Mouse (Mus musculus): ENCODE results near the gene Mrps7.

DNA sequence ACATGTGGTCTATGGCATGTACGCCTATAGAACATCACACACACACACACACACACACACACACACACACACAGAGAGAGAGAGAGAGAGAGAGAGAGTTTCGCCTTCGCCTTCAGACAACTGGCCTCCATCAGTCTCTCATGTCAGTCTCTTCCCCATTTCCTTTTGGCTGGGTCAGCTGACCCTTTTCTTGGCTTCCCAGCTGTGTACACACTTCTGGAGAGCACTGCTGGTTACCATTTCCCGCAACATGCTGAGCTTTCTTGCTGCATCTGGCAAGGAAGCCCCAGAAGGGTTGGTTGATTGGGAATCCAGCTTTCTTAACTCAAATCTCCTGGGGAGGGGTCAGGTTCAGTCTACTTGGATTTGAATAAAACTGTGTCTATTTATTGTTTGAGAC, 30.4 kb downstream of the Mrps7 start:
- TF ChIP-seq TBP (IDR thresholded peaks at IDR 0.05; ENCODE audit: low read depth, low read length): no peak
- no peak for TF ChIP-seq POLR2A (IDR thresholded peaks at IDR 0.05; ENCODE audit: control insufficient read depth in 1 of 2, insufficient read depth in 1 of 2, low read depth in 1 of 2, low read length in 2 of 2, poor library complexity in 1 of 2)
- no peak for TF ChIP-seq CTCF (IDR thresholded peaks at IDR 0.05 in 2 of 3, conservative IDR thresholded peaks at IDR 0.05 in 1 of 3; ENCODE audit: control insufficient read depth in 1 of 3, insufficient read depth in 1 of 3, low read depth in 2 of 3, low read length in 3 of 3, poor library complexity in 1 of 3, severe bottlenecking in 1 of 3)
- 0 out of 2 replicates have a peak, but pooled peaks have one; percentile 12 for TF ChIP-seq ETS1 (IDR thresholded peaks at IDR 0.05; ENCODE audit: low read depth, low read length)
- TF ChIP-seq NELFE (IDR thresholded peaks at IDR 0.05; ENCODE audit: low read depth, low read length): no peak
- no peak for TF ChIP-seq ZNF384 (IDR thresholded peaks at IDR 0.05; ENCODE audit: low read depth, low read length)
- no peak for TF ChIP-seq NRF1 (IDR thresholded peaks at IDR 0.05; ENCODE audit: insufficient read depth, low read depth, low read length, poor library complexity, severe bottlenecking)
- no peak for TF ChIP-seq RCOR1 (IDR thresholded peaks at IDR 0.05; ENCODE audit: low read depth, low read length)
- no peak for TF ChIP-seq ELF1 (IDR thresholded peaks at IDR 0.05; ENCODE audit: low read depth, low read length)
- no peak for TF ChIP-seq CHD1 (IDR thresholded peaks at IDR 0.05; ENCODE audit: low read depth, low read length)
- no peak for TF ChIP-seq SMC3 (IDR thresholded peaks at IDR 0.05; ENCODE audit: low read depth, low read length)
- TF ChIP-seq GATA1 (IDR thresholded peaks at IDR 0.05; ENCODE audit: low read depth, low read length): no peak
- TF ChIP-seq MXI1 (IDR thresholded peaks at IDR 0.05; ENCODE audit: low read depth, low read length): no peak

Measured in MEL (cell line).